Mouse (Mus musculus) right cerebral cortex, postnatal 4 days (tissue): ENCODE measurements around the gene H2al1k.
A peak's percentile ranks its signal among the peaks of the same experiment; 100 is the strongest.
"Not testable (repeated sequence)": the region's sequence is repeated elsewhere in the genome, so short reads cannot be mapped to it uniquely, and the experiment has no call there.

Experiments
- DNase-seq: peaks from one replicate; pipeline ENCODE4 v3.0.0-alpha.2; 2022

The H2al1k gene

GRCm38 (mm10) chrX:9350327-9350726, at the start of gene H2al1k:
Gene H2al1k (plus strand): TSS chrX:9350627.
- DNase-seq: not testable (repeated sequence)

GRCm38 (mm10) chrX:9302791-9303190, 47.6 kb upstream of the H2al1k start:
- DNase-seq: no peak

GRCm38 (mm10) chrX:9303455-9303854, 47.0 kb upstream of the H2al1k start:
- no peak for DNase-seq

GRCm38 (mm10) chrX:9316457-9316856, 34.0 kb upstream of the H2al1k start:
- not testable (repeated sequence) for DNase-seq

- not testable (repeated sequence) for DNase-seq
Observed at GRCm38 (mm10) chrX:9327954-9328353, 22.5 kb upstream of the H2al1k start.

DNA sequence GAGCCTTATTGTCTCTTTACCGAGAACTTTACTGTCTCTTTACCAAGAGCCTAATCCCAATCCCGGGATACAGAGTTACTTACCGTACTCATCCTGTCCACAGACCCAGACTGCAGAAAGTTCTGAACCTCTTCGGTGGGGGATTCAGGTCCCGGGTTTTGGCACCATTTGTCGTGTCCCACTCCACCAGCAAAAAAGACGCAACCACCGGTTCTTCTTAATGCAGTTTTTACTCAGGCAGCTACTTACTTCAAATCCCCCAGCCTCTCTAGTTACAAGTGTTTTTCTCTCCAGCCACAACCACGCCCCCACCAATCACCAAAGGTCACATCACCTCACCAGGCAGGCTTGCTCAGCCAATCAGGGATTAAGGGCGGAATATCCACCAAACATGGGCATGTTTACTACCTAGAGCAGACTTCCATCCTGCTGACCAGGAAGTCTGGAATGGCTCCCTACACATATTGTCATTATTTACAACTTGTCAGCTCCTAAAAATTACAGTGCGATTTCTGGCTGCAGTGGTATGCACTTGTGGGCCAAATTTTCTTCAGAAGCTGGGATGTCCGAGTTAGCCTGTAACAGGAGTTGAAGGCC, 18.0 kb upstream of the H2al1k start:
- DNase-seq: not testable (repeated sequence)

- peak; percentile 19 for DNase-seq
Observed at GRCm38 (mm10) chrX:9333035-9333434, 17.4 kb upstream of the H2al1k start.

- not testable (repeated sequence) for DNase-seq
Observed at GRCm38 (mm10) chrX:9334996-9335395, 15.4 kb upstream of the H2al1k start.

DNA sequence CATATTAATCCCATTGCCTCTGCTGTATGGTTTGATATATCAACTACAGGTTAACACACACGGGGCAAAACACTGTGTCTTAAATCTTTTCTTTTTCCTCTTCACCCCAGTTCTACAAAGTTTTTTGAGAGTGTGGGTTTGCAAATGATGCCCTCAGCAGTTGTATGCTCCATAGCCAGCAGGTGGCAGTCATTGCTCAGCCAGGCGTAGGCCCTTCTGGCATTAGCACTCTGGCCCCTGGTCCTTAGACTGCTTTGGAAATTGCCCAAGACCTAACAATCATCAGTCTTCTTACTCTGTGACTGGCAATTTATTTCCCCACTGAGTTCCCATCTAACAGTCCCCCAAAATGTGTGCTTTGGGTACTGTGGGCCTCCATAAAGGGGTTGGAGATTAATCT, 23.6 kb downstream of the H2al1k start:
- peak; percentile 8 for DNase-seq

GRCm38 (mm10) chrX:9375927-9376326, 25.5 kb downstream of the H2al1k start:
- DNase-seq: not testable (repeated sequence)
